Mouse (Mus musculus) embryonic facial prominence, embryonic 14.5 days (tissue): Measurements from ENCODE around the gene Rhbdd2. TPM values are rescaled to one million over a fixed set of nuclear protein-coding genes. Genes with fewer than 3 reads are reported as not detected.

Experiments
- ATAC-seq: fragments of 200-750 bp; cut with Nextera tagmentation; 2 replicates; pipeline ENCODE4 v1.8.0; 2017; ENCODE audit warnings: low read depth, moderate number of reproducible peaks, moderate TSS enrichment
- DNase-seq: peaks from one replicate; pipeline ENCODE4 v3.0.0-alpha.2; 2015; ENCODE audit warnings: low spot score
- H3K27ac ChIP-seq: fragments of 300-500 bp; sonication (generic); replicated peaks from 2 replicates; pipeline ENCODE4 v1.5.1; 2014; ENCODE audit warnings: low read depth, mild to moderate bottlenecking, low read length, moderate library complexity
- H3K27me3 ChIP-seq: fragments of 300-500 bp; sonication (generic); replicated peaks from 2 replicates; pipeline ENCODE4 v1.6.1; 2014; ENCODE audit warnings: low read length; ENCODE audit not compliant: control insufficient read depth, insufficient read depth
- H3K36me3 ChIP-seq: fragments of 300-500 bp; sonication (generic); 2 replicates; pipeline ENCODE4 v1.6.1; 2014; ENCODE audit warnings: low read length, mixed read lengths; ENCODE audit not compliant: control insufficient read depth, insufficient read depth
- H3K4me1 ChIP-seq: fragments of 300-500 bp; sonication (generic); 2 replicates; pipeline ENCODE4 v1.6.1; 2014; ENCODE audit warnings: antibody characterized with exemption, low read length; ENCODE audit not compliant: control insufficient read depth, insufficient read depth
- H3K4me2 ChIP-seq: fragments of 300-500 bp; sonication (generic); 2 replicates; pipeline ENCODE4 v1.6.1; 2014; ENCODE audit warnings: low read depth, mild to moderate bottlenecking, low read length, moderate library complexity, mixed read lengths
- H3K4me3 ChIP-seq: fragments of 300-500 bp; sonication (generic); 2 replicates; pipeline ENCODE4 v1.5.1; 2014; ENCODE audit warnings: low read depth, mild to moderate bottlenecking, low read length
- H3K9ac ChIP-seq: fragments of 300-500 bp; sonication (generic); 2 replicates; pipeline ENCODE4 v1.6.1; 2014; ENCODE audit warnings: low read depth, mild to moderate bottlenecking, low read length, moderate library complexity, mixed read lengths
- H3K9me3 ChIP-seq: fragments of 300-500 bp; sonication (generic); 2 replicates; pipeline ENCODE4 v1.6.1; 2016; ENCODE audit warnings: low read length; ENCODE audit not compliant: control insufficient read depth
- WGBS: fragments of 180-500 bp; shearing (Covaris S2); extraction: QIAGEN DNeasy Blood & Tissue Kit; methylation state at CpG from one replicate; pipeline ENCODE4 v1.1.7; 2014; 5-methylcytosine and 5-hydroxymethylcytosine counted together
- polyA plus RNA-seq: library from polyadenylated mRNA; unstranded; fragments of >200 nt; fragmentation: Nextera tagmentation; extraction: Ambion mirVana; gene quantifications from 2 replicates; pipeline ENCODE4 v1.2.1, GENCODE M21; 2014

The Rhbdd2 gene
- polyA plus RNA-seq, 1 experiment from 2014 or later = 37.1 TPM

DNA sequence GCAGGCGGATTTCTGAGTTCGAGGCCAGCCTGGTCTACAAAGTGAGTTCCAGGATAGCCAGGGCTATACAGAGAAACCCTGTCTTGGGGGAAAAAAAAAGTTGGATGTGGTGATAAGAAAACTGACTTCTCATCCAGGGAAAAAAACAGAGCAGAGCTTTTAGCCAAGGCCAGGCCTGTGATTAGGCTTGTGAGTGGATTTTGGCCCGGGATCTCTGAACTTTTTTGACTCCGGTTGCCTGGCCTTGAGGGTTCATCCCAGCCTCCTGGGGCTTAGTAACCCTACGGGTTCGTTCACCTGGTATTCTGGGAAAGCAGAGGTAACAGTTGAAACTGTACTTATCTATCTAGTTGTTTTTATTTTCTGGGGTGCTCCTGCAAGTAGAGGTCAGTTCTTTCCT, 46.1 kb downstream of the Rhbdd2 start:
- Histone ChIP-seq H3K36me3 (no peaks in the 10 kb centered on the region), H3K27me3 (no peaks in the 10 kb centered on the region), H3K9ac (no peak overlapping the region), H3K4me3 (no peak overlapping the region), H3K4me1 (peaks cover 15% of the 10 kb centered on the region; the same call in 1 of the 2 replicates), H3K27ac (no peak overlapping the region), H3K9me3 (no peaks in the 10 kb centered on the region), H3K4me2 (no peak overlapping the region)
- ATAC-seq (no peak), DNase-seq (no peak)
- WGBS = 92% methylated on average over 6 of the region's 6 CpGs

- H3K36me3 ChIP-seq = no peaks in the 10 kb centered on the region
- WGBS = 76% methylated on average over 6 of the region's 6 CpGs
- no peak overlapping the region for H3K4me2 ChIP-seq
These were observed 48.6 kb downstream of the Rhbdd2 start for GRCm38 (mm10) chr5:135680967-135681545.

DNA sequence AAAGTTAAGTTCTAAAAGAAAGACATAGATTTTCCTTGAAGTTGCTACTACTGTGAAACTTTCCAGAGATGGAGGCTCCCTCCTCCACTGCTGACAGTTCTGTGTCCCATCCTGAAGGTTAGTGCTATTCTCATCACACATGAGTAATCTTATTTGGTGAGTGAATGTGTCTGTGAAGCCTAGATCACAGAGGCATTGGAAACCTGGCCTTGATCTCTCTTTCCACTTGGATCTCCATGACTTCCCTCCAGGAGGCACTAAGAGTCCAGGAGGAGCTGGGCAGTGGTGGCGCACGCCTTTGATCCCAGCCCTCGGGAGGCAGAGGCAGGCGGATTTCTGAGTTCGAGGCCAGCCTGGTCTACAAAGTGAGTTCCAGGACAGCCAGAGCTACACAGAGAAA, 49.6 kb downstream of the Rhbdd2 start:
- no peaks in the 10 kb centered on the region for H3K4me1 ChIP-seq
- 96% methylated on average over 5 of the region's 5 CpGs for WGBS
- no peak for DNase-seq
- H3K9ac ChIP-seq = no peak overlapping the region
- no peak overlapping the region for H3K27ac ChIP-seq
- no peak overlapping the region for H3K4me2 ChIP-seq
- no peaks in the 10 kb centered on the region for H3K36me3 ChIP-seq
- H3K4me3 ChIP-seq = no peak overlapping the region
- H3K27me3 ChIP-seq = no peaks in the 10 kb centered on the region
- no peak for ATAC-seq
- no peaks in the 10 kb centered on the region for H3K9me3 ChIP-seq

More at GRCm38 (mm10) chr5:135680967-135681545, 48.6 kb downstream of the Rhbdd2 start:
- ATAC-seq (no peak), DNase-seq (no peak)
- no peak overlapping the region for H3K4me3 ChIP-seq
- H3K27ac ChIP-seq = no peak overlapping the region
- no peaks in the 10 kb centered on the region for H3K9me3 ChIP-seq
- H3K4me1 ChIP-seq = no peaks in the 10 kb centered on the region
- no peaks in the 10 kb centered on the region for H3K27me3 ChIP-seq
- no peak overlapping the region for H3K9ac ChIP-seq

DNA sequence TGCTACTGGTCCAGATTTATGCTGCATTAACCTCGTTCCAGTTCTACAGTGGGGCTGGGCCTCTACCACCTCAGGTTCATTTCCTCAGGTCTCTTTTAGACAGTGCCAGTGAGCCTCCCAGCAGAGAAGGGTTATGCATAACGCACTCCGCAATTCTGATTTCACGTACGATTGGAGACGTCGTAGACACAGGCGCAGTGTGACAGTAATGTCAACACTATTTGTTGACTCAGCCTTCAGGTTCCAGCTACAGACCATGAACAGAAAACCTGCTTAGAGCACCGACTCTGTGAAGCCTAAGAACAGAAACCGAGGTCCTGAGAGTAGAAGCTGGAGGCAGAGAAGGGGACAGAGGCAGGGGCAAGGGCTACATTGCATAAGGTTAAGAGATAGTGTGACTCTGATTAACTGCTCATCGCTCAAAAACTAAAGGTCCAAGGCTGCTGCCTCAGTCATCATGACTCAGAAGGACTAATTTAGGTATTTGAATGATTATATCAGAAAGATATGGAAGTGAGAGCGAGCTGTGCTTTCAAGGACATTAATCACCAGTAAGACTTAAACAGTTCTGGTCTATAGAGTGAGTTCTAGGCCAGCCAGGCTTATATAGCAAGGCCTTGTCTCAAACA, 50.6 kb downstream of the Rhbdd2 start:
- Histone ChIP-seq H3K4me3 (no peak overlapping the region), H3K27me3 (no peaks in the 10 kb centered on the region), H3K36me3 (no peaks in the 10 kb centered on the region), H3K27ac (no peak overlapping the region), H3K4me1 (peaks cover 3% of the 10 kb centered on the region; the same call in 1 of the 2 replicates), H3K9ac (no peak overlapping the region), H3K9me3 (no peaks in the 10 kb centered on the region), H3K4me2 (no peak overlapping the region)
- no peak for DNase-seq
- 83% methylated on average over 12 of the region's 12 CpGs for WGBS
- no peak for ATAC-seq

GRCm38 (mm10) chr5:135690401-135690800, 58.0 kb downstream of the Rhbdd2 start:
- DNase-seq (no peak), ATAC-seq (no peak)
- no peak overlapping the region for H3K27ac ChIP-seq
- H3K27me3 ChIP-seq = no peaks in the 10 kb centered on the region
- H3K4me1 ChIP-seq = peaks cover 18% of the 10 kb centered on the region
- H3K9me3 ChIP-seq = no peaks in the 10 kb centered on the region
- H3K36me3 ChIP-seq = no peaks in the 10 kb centered on the region
- H3K4me2 ChIP-seq = peak overlapping the region; percentile 81
- WGBS = 85% methylated on average over 5 of the region's 5 CpGs
- peak overlapping the region; percentile 80; the same call in 1 of the 2 replicates for H3K4me3 ChIP-seq
- H3K9ac ChIP-seq = no peak overlapping the region

DNA sequence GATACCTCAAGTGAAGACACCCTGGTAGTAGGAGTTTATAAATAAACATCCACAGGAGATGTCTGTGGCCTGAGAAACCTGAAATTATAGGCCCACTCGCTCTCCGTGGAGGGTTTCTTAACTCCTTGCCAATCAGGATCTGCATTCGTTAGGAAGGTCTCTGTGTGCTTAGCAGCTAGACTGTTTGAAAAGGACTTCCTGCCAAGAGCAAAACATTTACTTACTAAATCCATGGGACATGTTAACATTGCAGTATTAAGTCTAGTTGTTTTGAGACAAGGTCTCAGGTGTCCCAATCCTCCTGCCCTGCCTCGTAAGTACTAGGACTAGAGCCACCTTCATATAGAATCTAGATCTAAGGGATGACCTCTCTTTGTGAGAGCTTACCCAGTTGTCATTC, 58.8 kb downstream of the Rhbdd2 start:
- H3K36me3 ChIP-seq = no peaks in the 10 kb centered on the region
- WGBS = 77% methylated on average over 4 of the region's 4 CpGs
- ATAC-seq (no peak), DNase-seq (no peak)
- H3K4me1 ChIP-seq = peaks cover 18% of the 10 kb centered on the region
- H3K27ac ChIP-seq = no peak overlapping the region
- no peaks in the 10 kb centered on the region for H3K27me3 ChIP-seq
- no peak overlapping the region for H3K4me2 ChIP-seq
- H3K4me3 ChIP-seq = no peak overlapping the region
- H3K9ac ChIP-seq = no peak overlapping the region
- no peaks in the 10 kb centered on the region for H3K9me3 ChIP-seq

- peaks cover 12% of the 10 kb centered on the region for H3K4me1 ChIP-seq
- no peaks in the 10 kb centered on the region for H3K27me3 ChIP-seq
- H3K36me3 ChIP-seq = no peaks in the 10 kb centered on the region
- DNase-seq (no peak), ATAC-seq (no peak)
- H3K4me3 ChIP-seq = no peak overlapping the region
- no peak overlapping the region for H3K27ac ChIP-seq
- H3K4me2 ChIP-seq = no peak overlapping the region
- no peaks in the 10 kb centered on the region for H3K9me3 ChIP-seq
- WGBS = 80% methylated on average over 5 of the region's 5 CpGs
- no peak overlapping the region for H3K9ac ChIP-seq
These were observed 60.9 kb downstream of the Rhbdd2 start for GRCm38 (mm10) chr5:135693281-135693853.

DNA sequence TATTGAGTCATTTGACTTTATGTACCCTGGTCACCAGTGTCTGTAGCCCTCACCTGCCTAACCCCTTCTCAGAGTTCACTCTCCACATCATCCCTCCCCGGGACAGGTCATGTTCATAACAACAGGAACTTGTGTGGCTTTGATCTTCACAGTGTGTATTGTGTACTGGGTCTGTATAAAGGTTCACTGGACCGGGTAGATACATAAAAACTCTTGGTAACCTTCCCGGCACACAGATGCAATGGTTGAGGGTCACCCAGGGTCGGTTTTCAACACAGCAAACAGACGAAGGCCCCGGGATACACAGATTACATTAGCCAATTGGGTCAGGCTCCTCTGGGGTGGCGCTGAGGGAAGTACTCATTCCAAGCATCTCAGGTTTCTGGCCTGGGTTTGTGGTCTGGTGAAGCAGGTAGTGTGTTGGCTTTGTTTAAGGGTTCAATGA, 62.9 kb downstream of the Rhbdd2 start:
- Histone ChIP-seq H3K4me1 (peaks cover 6% of the 10 kb centered on the region), H3K4me3 (no peak overlapping the region), H3K4me2 (no peak overlapping the region), H3K27me3 (no peaks in the 10 kb centered on the region), H3K27ac (no peak overlapping the region), H3K9me3 (no peaks in the 10 kb centered on the region), H3K9ac (no peak overlapping the region), H3K36me3 (0 out of 2 replicates have a peak, but pooled peaks cover 5% of the 10 kb centered on the region)
- WGBS = 30% methylated on average over 7 of the region's 7 CpGs
- ATAC-seq (peak; percentile 75), DNase-seq (peak; percentile 55)
